Mouse (Mus musculus) right cerebral cortex, postnatal 14 days (tissue): ENCODE measurements around the gene Hsd11b2.

Experiments
- DNase-seq: peaks from one replicate; pipeline ENCODE4 v3.0.0; 2022

Hsd11b2 gene

GRCm38 (mm10) chr8:105518436-105519313, at the start of gene Hsd11b2:
Gene Hsd11b2 (plus strand): TSS chr8:105518755.
- peak; percentile 43 for DNase-seq

- no peak for DNase-seq
Observed at GRCm38 (mm10) chr8:105469041-105469695, 49.4 kb upstream of the Hsd11b2 start.

GRCm38 (mm10) chr8:105469816-105470215, 48.7 kb upstream of the Hsd11b2 start:
- DNase-seq = no peak

- DNase-seq = no peak
Observed at GRCm38 (mm10) chr8:105470262-105470661, 48.3 kb upstream of the Hsd11b2 start.

GRCm38 (mm10) chr8:105470681-105471313, 47.8 kb upstream of the Hsd11b2 start:
- DNase-seq = no peak

- DNase-seq = peak; percentile 73
Observed at GRCm38 (mm10) chr8:105471314-105472015, 47.1 kb upstream of the Hsd11b2 start, which contains the start of gene Tppp3. Gene Tppp3 (minus strand): TSS chr8:105471526.

- DNase-seq = no peak
Observed at GRCm38 (mm10) chr8:105472414-105472932, 46.1 kb upstream of the Hsd11b2 start.

GRCm38 (mm10) chr8:105472983-105473382, 45.6 kb upstream of the Hsd11b2 start:
- no peak for DNase-seq

- DNase-seq = no peak
Observed at GRCm38 (mm10) chr8:105473816-105474606, 44.5 kb upstream of the Hsd11b2 start.

GRCm38 (mm10) chr8:105474680-105475079, 43.9 kb upstream of the Hsd11b2 start:
- no peak for DNase-seq

- DNase-seq = no peak
Observed at GRCm38 (mm10) chr8:105475254-105475653, 43.3 kb upstream of the Hsd11b2 start.

- DNase-seq = no peak
Observed at GRCm38 (mm10) chr8:105475742-105476141, 42.8 kb upstream of the Hsd11b2 start.

- DNase-seq = no peak
Observed at GRCm38 (mm10) chr8:105476161-105476560, 42.4 kb upstream of the Hsd11b2 start.

- no peak for DNase-seq
Observed at GRCm38 (mm10) chr8:105476628-105477413, 41.7 kb upstream of the Hsd11b2 start.

GRCm38 (mm10) chr8:105477792-105478191, 40.8 kb upstream of the Hsd11b2 start:
- no peak for DNase-seq

- no peak for DNase-seq
Observed at GRCm38 (mm10) chr8:105481013-105481412, 37.5 kb upstream of the Hsd11b2 start.

GRCm38 (mm10) chr8:105481453-105481852, 37.1 kb upstream of the Hsd11b2 start:
- no peak for DNase-seq

- DNase-seq = no peak
Observed at GRCm38 (mm10) chr8:105482123-105482522, 36.4 kb upstream of the Hsd11b2 start.

GRCm38 (mm10) chr8:105483212-105484029, 35.1 kb upstream of the Hsd11b2 start:
- no peak for DNase-seq

GRCm38 (mm10) chr8:105484030-105484368, 34.6 kb upstream of the Hsd11b2 start:
- DNase-seq = no peak
